Mouse (Mus musculus): ENCODE measurements around the gene Rasl2-9. TPM values are rescaled to one million over a fixed set of nuclear protein-coding genes. Genes with fewer than 3 reads are reported as not detected.

Rasl2-9 gene
- polyA plus RNA-seq (2012; rRNA removed; ENCODE audit: low replicate concordance), result 0.21 and 0.47 TPM in 2 replicates

DNA sequence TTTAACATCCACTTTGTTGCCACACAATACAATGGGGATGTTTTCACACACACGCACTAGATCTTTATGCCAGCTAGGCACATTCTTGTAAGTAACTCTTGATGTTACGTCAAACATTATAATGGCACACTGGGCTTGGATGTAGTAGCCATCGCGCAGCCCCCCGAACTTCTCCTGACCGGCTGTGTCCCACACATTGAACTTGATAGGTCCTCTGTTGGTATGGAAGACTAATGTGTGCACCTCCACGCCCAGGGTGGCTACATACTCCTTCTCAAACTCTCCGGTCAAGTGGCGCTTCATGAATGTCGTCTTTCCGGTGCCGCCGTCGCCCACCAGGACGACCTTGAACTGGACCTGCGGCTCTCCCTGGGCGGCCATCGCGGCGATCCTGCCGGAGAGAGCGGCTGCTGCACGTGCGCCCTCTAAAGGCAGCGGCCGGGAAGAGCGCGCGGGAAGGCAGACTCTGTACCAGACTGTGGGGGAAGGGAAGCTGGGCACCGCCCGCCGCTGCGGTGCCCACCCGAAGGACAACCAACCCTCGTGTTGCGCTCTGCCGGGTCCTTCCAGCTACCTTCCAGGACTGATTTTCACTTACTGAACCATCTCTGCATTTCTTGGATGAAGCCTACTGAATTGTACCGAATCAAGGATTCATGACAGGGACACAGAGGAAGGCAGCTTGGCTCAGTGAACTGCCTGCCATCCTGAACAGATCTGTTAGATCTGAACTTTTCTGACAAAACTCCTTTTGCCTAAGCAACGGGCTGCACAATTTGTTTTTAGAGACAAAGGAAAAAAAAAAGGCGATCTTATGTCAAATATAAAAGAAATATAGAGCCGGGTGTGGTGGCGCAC, at the start of gene Rasl2-9:
Gene Rasl2-9 (minus strand): TSS at position 402 of the 858 bp plus-strand sequence.

GRCm38 (mm10) chr7:5149570-5149969, 23.8 kb upstream of the Rasl2-9 start, which contains the start of gene Vmn1r55:
Gene Vmn1r55, minus strand, starts transcription at chr7:5149670.

DNA sequence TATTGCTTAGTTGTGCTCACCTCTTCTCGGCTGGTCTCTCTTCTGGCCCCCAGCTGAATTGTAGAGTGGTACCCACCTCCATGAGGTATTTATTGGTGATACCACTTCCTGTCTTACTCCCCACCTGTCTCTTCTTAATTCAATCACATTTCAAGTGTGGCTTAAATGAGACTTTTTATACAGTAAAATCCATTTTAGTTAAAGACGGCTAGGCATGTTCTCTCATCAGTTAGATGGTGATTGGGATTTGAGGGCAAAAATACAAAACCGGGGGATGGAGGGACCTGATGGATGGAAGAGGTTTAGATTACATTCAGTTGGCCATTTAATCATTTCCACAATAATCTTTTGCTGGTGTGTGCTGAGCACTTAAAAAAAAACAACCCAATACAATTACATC, 8.9 kb downstream of the Rasl2-9 start, which contains the start of gene Rfpl4:
Gene Rfpl4 (minus strand): TSS at position 101 of the 400 bp plus-strand sequence.

GRCm38 (mm10) chr7:5080010-5080751, 45.6 kb downstream of the Rasl2-9 start, which contains the start of gene Epn1:
Gene Epn1, plus strand, starts transcription at chr7:5080235.

Other genes with a start within 250 kb of the Rasl2-9 start
- gene Isoc2a, start 248.8 kb downstream of the Rasl2-9 start, polyA plus RNA-seq (2012; rRNA removed; ENCODE audit: low replicate concordance), result 34.1 and 38.8 TPM in 2 replicates
- gene Gm36210, start 219.4 kb downstream of the Rasl2-9 start, polyA plus RNA-seq (2012; rRNA removed; ENCODE audit: low replicate concordance), result not detected in 2 replicates
- gene Zfp628, start 210.7 kb downstream of the Rasl2-9 start, polyA plus RNA-seq (2012; rRNA removed; ENCODE audit: low replicate concordance), result 26.2 and 34.2 TPM in 2 replicates
- 8.4 and 8.7 TPM in 2 replicates for gene Nat14, start 203.9 kb downstream of the Rasl2-9 start, polyA plus RNA-seq (2012; rRNA removed; ENCODE audit: low replicate concordance)
- gene Ssc5d, start 200.2 kb downstream of the Rasl2-9 start, polyA plus RNA-seq (2012; rRNA removed; ENCODE audit: low replicate concordance), result 2.7 and 4.6 TPM in 2 replicates
- not detected in 2 replicates for gene Sbk2, start 161.5 kb downstream of the Rasl2-9 start, polyA plus RNA-seq (2012; rRNA removed; ENCODE audit: low replicate concordance)
- 0.02 TPM in 1 of 2 replicates, not detected in the other for gene Sbk3, start 154.8 kb downstream of the Rasl2-9 start, polyA plus RNA-seq (2012; rRNA removed; ENCODE audit: low replicate concordance)
- gene Zfp579, start 129.8 kb downstream of the Rasl2-9 start, polyA plus RNA-seq (2012; rRNA removed; ENCODE audit: low replicate concordance), result 39.0 and 47.9 TPM in 2 replicates
- 46.4 and 57.1 TPM in 2 replicates for gene Zfp524, start 111.5 kb downstream of the Rasl2-9 start, polyA plus RNA-seq (2012; rRNA removed; ENCODE audit: low replicate concordance)
- gene Fiz1, start 111.3 kb downstream of the Rasl2-9 start, polyA plus RNA-seq (2012; rRNA removed; ENCODE audit: low replicate concordance), result 24.9 and 25.9 TPM in 2 replicates
- gene Gm44973, start 110.5 kb downstream of the Rasl2-9 start, polyA plus RNA-seq (2012; rRNA removed; ENCODE audit: low replicate concordance), result not detected in 2 replicates
- 29.9 and 32.6 TPM in 2 replicates for gene Zfp865, start 105.6 kb downstream of the Rasl2-9 start, polyA plus RNA-seq (2012; rRNA removed; ENCODE audit: low replicate concordance)
- 1.6 and 2.3 TPM in 2 replicates for gene Ccdc106, start 105.4 kb downstream of the Rasl2-9 start, polyA plus RNA-seq (2012; rRNA removed; ENCODE audit: low replicate concordance)
- gene 4632433K11Rik, start 91.8 kb downstream of the Rasl2-9 start, polyA plus RNA-seq (2012; rRNA removed; ENCODE audit: low replicate concordance), result not detected in 2 replicates
- 6.7 and 8.4 TPM in 2 replicates for gene Zfp784, start 87.5 kb downstream of the Rasl2-9 start, polyA plus RNA-seq (2012; rRNA removed; ENCODE audit: low replicate concordance)
- gene Zfp580, start 74.4 kb downstream of the Rasl2-9 start, polyA plus RNA-seq (2012; rRNA removed; ENCODE audit: low replicate concordance), result 18.1 and 22.7 TPM in 2 replicates
- gene U2af2, start 63.8 kb downstream of the Rasl2-9 start, polyA plus RNA-seq (2012; rRNA removed; ENCODE audit: low replicate concordance), result 108 and 110 TPM in 2 replicates
- gene Epn1, start 45.7 kb downstream of the Rasl2-9 start, polyA plus RNA-seq (2012; rRNA removed; ENCODE audit: low replicate concordance), result 442 and 660 TPM in 2 replicates
- not detected in 2 replicates for gene Rfpl4, start 9.0 kb downstream of the Rasl2-9 start, polyA plus RNA-seq (2012; rRNA removed; ENCODE audit: low replicate concordance)
- gene Vmn1r55, start 23.7 kb upstream of the Rasl2-9 start, polyA plus RNA-seq (2012; rRNA removed; ENCODE audit: low replicate concordance), result not detected in 2 replicates
- gene Vmn1r56, start 70.8 kb upstream of the Rasl2-9 start, polyA plus RNA-seq (2012; rRNA removed; ENCODE audit: low replicate concordance), result not detected in 2 replicates
- not detected in 2 replicates for gene Vmn1r57, start 92.5 kb upstream of the Rasl2-9 start, polyA plus RNA-seq (2012; rRNA removed; ENCODE audit: low replicate concordance)
- not detected in 2 replicates for gene Gm5065, start 224.6 kb upstream of the Rasl2-9 start, polyA plus RNA-seq (2012; rRNA removed; ENCODE audit: low replicate concordance)
- gene Nlrp2, start 225.1 kb upstream of the Rasl2-9 start, polyA plus RNA-seq (2012; rRNA removed; ENCODE audit: low replicate concordance), result not detected in 2 replicates